Mouse (Mus musculus) layer of hippocampus, adult 18-20 months (tissue): ENCODE data around the gene Bpifc. TPM values are rescaled to one million over a fixed set of nuclear protein-coding genes. Genes with fewer than 3 reads are reported as not detected.

Experiments used
- DNase-seq, 2 experiments: peaks; one replicate each; pipeline ENCODE4 v3.0.0; 2022; ENCODE audit warnings: low spot score in 2 of 2
- total RNA-seq, 2 experiments: library from RNA; stranded (reverse); gene quantifications; 2 replicates each; pipeline ENCODE4 v1.2.3; 2021

Gene Bpifc
- total RNA-seq, 2 experiments from 2014 or later, result not detected

- no peak for DNase-seq
These were observed 6.1 kb upstream of the Bpifc start for GRCm38 (mm10) chr10:86017781-86018180.

GRCm38 (mm10) chr10:86011172-86011571 is 523 bp downstream of the Bpifc start:
- DNase-seq, result no peak

- no peak for DNase-seq
These were observed 1.1 kb downstream of the Bpifc start for GRCm38 (mm10) chr10:86010636-86011035.

DNA sequence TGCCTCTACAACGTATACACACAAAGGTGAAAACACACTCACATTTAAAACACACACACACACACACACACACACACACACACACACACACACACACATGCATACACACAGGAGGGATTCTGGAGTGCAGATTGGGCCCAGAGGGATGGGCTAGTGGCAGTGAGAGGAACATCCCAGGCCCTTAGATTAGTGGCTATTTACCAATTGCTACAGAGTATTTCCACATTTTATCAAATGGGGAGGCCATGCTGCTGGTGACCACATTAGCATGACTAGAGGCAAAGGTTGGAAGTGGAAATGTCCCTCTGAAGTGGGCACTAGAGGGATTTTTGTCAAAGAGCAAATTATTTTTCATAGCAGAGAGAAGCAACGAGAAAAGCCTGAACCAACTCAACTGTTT is 2.0 kb downstream of the Bpifc start:
- DNase-seq, result no peak

- peak in 1 of 2 experiments; percentile 24 for DNase-seq
These were observed 5.2 kb downstream of the Bpifc start for GRCm38 (mm10) chr10:86006455-86006854.

- no peak for DNase-seq
These were observed 11.2 kb downstream of the Bpifc start for GRCm38 (mm10) chr10:86000447-86000846.

GRCm38 (mm10) chr10:85994543-85995104 is 17.1 kb downstream of the Bpifc start:
- DNase-seq, result no peak

GRCm38 (mm10) chr10:85993836-85994235 is 17.9 kb downstream of the Bpifc start:
- DNase-seq, result no peak

DNA sequence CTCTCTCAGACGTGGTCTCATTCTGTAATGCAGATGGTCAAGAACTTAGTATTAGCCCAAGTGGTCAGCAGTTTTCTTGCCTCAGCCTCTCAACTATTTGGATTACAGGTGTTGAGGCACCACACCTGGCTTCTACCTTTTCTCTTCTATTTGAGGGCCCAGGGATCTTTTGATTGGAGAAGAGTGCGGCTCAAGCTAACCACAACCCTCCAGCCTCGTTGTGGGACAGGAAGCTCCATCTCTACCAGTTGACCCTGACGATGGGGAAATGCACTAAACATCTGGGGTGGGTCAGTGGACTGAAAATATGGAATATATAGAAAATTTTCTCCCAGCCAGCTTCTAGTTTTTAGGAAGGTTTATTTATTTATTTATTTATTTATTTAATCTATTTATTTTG is 19.3 kb downstream of the Bpifc start:
- DNase-seq, result no peak

DNA sequence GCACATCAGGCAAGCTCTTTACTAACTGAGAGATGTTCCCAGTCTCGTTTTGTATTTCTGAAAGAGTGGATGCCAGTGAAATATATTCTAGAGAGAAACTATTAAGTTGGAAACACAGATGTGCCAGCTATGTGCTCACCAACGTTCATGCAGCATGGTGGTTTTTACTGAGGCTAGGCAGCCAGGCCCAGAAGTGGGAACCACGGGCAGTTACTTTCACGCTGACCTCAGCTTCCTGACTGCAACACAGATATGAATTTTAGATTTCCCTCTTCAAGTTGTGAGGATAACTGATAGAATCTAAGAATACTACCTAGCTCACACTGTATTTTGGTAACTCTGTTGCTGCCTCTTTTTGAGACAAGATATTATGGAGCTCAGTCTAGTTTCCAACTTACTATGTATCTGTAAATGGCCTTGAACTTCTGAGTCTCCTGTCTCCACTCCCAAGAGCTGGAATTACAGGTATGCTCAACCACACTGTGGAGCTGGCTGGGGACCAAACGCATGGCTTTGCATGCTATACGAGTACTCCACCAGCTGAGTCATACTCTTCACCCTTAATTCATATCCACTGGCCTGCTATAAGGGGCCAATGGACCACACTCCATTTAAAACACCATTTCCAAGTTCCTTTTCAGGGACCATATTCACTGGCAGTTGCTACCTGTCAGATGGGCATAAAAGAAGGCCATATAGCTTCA is 22.1 kb downstream of the Bpifc start:
- DNase-seq, result no peak

- peak; percentile 22 to 31 for DNase-seq
These were observed 38.8 kb downstream of the Bpifc start for GRCm38 (mm10) chr10:85972915-85973314.

DNA sequence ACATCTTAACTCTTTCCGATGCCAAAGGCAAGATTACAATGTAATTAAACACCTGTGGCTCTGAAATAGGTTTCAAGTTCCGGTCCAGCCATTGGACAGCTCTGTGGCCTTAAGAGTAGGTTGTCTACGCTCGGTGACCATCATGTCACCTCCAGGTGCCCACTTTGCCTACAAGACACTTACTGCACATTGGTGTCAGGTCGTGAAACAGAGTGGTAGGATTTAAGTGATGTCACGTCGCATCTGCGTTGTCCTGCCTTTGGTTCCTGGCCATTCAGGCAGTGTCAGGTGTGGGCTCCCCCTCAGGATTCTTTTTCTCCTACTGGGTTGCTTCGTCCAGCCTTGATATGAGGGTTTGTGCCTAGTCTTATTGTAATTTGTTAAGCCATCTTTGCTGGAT is 39.9 kb downstream of the Bpifc start:
- DNase-seq, result no peak

DNA sequence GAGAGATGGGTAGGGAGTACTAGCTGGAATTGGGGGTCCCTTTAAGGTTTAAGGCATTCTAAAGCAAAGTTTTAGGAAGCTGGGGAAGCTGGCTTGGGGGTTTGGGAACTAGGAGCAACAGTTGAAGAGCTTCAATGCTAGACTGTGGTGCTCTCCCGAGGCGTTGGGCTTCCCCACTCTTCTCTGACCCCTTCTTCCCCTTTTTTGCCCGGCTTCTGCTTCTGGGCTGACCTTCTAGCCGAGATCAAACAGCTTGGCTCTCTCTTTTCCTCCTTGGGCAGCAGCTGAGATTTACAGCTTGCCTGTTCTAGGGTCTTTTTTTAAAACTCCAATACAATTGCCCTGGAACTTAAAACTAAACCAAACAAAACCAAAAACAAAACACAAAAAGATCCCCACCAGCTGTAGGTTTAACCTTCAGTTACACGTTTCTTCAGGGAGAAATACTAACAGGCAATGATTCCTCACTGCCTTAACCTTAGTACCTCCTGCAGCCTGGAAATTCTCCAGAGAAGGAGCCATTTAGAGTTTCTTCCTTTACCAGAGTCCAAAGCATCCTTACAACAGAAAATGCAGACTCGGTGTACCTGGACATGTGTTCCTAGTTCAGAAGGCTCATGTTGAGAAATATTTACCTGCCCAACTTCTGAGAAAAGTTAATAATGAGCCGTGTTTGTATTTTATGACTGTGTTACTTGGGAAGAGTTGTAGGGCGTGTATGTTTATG is 41.6 kb downstream of the Bpifc start:
- no peak for DNase-seq

DNA sequence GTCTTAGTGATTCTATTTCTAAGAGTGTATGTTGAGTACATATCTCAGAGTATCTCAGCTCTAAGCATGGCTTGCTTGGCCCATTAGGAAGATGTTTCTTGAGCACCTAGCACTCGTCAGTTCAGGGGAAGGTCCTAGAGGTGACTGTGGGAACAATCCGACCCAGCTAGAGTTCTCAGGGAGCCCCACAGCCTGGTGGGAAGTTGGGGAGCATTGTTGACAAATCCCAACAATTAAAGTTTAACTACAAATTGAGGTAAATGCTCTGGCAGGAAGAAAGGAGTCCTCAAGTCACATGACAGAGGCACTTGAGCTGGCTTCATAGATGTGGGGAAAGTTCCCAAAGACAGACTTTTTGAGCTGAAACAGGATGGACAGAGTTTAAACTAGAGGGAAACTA is 43.0 kb downstream of the Bpifc start:
- no peak for DNase-seq

- DNase-seq, result peak; percentile 68 to 92
These were observed 43.5 kb downstream of the Bpifc start for GRCm38 (mm10) chr10:85968157-85968634.

DNA sequence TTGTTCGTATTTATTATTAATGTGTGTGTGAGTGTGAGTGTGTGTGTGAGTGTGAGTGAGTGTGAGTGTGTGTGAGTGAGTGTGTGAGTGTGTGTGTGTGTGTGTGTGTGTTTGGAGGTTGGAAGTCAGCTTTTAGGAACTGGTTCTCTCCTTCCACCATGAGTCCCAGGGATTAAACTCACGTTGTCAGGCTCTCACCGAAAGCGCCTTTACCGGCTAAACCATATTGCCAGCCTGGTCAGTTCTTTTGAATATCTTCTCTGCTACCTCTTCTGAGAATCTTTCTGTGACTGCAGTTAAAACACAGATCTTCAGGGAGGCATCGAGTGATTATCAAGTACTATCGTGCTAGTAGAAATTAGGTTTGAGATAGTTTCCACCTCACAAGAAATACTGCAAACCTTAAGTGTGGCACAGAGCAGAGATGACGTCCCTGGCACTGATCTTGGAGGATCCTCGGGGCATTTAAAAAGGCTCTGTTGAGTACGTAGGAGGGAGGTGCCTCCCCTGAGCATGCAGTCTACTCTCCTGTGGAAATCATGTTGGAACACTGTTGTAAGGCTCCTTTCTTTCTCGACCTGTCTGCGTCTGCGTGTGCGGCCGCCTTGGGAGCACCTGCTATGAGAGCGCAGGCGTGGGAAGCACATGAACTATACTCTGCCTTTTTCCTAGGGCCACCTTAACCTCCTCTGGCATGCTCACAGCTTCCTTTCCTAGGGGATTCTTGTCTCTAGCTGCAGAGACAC is 44.1 kb downstream of the Bpifc start:
- DNase-seq, result no peak

DNA sequence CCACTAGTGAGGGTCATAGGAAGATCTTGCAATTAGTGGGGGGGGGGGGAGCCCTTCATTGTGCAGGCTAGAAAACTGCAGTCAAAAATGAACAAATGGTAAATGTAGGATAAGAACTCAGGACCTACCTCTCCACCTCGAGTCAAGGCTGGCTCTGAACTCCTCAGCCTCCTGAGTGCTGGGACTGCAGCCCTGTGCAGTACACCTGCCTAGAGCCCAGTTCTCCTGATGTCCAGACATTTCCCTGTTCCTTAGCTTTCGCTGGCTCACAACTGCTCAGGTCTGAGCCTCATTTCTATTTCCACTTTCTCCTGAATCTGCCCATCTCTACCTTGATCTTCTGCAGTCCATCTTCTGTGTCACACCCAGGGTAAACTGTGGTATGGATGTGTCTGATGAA is 45.2 kb downstream of the Bpifc start:
- DNase-seq, result no peak

GRCm38 (mm10) chr10:85964316-85964715 is 47.4 kb downstream of the Bpifc start:
- DNase-seq, result no peak

- DNase-seq, result no peak
These were observed 48.8 kb downstream of the Bpifc start for GRCm38 (mm10) chr10:85962897-85963296.

- DNase-seq, result peak; percentile 96 to 98
These were observed 54.2 kb downstream of the Bpifc start, which contains the start of gene Rtcb for GRCm38 (mm10) chr10:85957464-85957950. Gene Rtcb (minus strand): TSS chr10:85957823.

DNA sequence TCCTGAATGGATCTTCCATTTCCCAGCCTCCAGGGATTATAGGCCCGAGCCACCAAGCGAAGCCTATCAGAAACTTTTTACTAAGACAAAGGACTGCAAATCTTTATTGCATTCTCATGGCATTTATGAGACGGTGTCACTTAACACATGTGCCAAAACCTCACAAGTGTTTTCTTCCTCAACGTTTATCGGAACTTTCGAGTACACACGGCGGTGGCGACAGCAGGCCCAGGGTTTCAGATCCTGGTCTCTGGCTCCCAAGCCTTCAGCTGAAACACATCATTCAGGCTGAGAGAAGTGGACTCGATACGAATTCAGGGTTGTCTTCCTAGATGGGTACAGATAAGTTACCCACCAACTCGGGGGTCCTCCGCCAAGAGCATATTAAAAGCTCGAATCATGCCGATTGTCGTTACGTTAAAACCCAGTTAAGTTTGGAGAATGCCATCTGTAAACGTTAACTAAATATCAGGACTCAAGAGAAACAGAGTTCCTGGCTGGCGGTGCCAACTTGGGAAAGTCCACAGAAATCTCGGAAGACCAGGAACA is 54.8 kb downstream of the Bpifc start:
- no peak for DNase-seq
